Mouse (Mus musculus) hindlimb bud, embryonic 11.5 days (tissue): ENCODE results near the gene Ccdc38.
"Not testable (repeated sequence)": the region's sequence is repeated elsewhere in the genome, so short reads cannot be mapped to it uniquely, and the experiment has no call there.

Experiments
- DNase-seq: peaks from one replicate; pipeline ENCODE4 v3.0.0-alpha.2; 2012; ENCODE audit warnings: low read depth, low spot score; ENCODE audit errors: extremely low spot score

Gene Ccdc38

DNA sequence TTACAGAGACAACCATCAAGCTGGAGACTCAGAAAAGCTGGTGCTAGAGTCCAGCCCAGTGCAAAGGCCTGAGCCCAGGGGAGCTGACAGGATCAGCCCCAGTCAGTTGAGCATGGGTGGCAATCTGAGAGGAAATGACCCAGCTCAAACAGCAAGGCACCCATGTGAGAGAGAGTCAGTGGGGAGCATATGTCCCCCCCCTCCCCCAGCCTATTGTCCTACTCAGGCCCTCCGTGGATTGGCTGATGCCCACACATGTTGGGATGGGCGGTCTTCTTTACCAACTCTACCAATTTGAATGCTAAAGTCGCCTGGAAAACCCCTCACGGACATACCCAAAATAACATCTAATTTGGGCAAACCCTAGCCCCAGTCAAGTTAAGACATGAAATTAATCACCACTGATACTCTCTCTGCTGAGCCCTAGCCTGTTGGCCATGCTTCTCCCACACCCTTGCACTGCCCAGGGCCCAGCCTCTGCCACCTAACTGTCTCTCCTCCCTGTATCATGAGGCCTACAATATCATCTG is 7.4 kb downstream of the Ccdc38 start:
- no peak for DNase-seq

DNA sequence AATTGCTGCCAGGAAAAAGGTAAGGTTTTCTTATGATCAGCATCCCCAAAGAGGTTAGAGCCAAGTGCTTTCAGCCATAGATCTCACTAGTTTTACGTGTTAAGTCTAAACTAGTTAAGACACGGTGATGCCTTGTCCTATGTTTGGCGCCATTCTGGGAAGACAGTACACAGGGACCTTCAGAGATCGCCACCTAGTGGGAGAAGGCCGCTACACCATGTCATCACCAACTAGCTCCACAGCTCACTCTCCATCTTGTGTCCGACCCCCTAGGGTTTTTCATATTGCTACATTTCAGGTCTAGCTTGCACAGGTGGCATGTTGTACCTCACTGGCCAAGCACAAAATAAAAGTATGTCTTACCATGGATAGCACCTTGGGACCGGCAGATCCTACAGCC is 8.6 kb downstream of the Ccdc38 start:
- DNase-seq, result peak; percentile 73

DNA sequence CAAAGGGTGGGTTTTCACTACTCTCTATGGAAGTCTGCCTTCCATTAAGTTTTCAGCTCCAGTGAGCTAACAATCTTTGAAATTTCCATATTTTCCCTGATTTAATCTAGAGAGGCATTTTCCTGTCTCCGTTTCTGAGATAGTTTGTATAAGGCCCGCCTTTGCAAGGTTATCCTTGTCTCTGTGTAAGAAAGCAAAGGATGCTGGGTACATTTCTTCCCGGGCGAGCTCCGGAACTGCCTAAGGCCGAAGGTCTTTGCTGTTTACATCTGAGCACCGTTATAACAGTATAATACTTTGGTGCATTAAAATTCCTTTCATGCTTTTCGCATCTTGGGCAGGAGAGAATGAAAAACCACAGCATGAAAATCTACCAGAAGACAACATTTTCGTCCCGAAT is 9.4 kb downstream of the Ccdc38 start:
- DNase-seq, result no peak

DNA sequence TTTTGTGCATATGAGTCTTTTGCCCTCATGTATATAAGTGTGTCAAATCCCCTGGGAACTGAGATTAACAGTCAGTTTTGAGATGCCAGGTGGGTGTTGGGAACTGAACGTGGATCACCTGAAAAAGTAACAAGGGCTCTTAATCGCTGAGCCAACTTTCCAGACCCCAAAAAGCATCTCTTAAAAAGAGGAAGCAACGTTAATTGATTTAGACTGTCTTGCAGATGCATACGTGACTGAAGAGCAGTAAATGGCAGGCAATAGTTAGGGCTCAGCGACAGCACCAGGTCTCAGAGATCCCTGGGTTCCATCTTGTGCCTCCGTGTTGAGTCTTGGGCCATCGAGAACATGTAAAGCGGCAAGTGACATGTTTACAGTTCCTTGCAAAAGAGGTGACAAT is 12.2 kb downstream of the Ccdc38 start:
- DNase-seq, result no peak

DNA sequence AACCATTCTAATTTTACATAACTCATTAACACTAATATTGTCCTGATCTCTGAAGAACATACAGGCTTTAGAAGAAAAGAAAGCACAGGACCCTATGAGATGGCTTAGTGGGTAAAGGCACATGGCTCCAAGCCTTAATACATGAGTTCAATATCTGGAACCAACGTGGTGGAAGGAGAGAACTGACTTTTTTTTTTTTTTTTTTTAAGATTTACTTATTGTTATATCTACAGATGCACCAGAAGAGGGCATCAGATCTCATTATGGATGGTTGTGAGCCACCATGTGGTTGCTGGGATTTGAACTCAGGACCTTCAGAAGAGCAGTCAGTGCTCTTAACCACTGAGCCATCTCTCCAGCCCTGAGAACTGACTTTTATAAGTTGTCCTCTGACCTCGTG is 17.5 kb downstream of the Ccdc38 start:
- not testable (repeated sequence) for DNase-seq

DNA sequence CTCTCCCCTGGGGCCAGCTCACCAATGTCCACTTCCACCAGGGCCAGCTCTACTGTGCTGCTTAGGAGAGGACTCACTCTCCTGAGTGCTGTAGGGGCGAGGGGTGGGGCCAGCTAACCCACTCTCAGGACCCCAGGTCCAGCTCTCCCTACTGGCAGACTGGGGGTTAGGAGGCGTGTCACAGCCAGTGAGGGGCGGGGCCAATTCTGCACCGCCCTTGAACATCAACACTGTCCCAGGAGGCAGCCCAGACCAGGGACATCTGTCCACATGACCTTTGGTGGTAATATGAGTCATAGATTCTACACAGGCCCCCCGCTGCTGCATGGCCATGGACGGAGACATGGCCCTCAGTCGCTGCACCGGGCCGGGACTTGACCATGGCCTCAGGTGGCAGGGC is 19.4 kb downstream of the Ccdc38 start:
- DNase-seq, result no peak

DNA sequence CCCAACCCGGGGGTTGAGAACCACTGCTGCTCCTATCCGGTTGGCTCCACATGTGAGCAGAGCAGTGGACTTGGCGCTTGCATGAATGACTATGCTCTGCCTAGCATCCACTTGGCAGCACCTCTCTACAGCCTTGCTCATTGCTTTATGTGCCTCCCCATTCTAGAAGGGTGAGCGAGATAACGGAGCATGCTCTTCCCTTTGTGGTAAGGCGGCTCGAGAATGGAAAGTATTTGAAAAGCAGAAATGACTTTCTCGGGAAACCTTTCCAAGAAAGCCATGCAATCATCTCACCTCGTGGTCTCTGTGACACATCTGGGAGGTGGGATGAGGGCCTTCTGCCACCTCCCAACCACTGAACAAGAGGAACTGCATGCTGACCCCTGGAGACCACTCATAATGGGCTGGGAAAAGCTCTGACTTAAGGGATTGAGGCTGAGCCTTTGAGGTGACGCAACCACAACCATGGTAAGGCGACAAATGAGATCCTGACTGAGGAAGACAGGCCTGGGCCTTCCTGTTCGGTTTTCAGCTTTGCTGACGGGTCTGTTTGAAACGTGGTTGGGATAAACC is 24.2 kb downstream of the Ccdc38 start:
- DNase-seq, result no peak

DNA sequence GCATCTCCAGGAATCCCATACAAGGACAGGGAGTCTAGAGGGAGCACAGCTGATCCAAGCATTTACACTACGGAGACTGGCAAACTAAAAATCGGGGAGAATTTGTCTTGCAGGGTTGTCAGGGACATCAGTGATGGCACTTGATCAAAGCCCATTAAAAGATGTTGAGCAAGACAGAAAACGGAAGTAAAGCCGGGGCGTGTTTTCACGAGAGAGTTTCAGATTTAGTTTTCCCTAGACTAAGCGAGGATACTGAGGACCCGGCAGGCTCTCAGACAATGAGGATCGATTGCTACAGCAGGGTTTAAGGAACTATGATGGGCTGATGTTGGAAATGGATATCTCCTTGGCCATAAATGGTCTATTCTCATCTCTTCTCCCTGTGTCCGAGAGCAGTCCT is 26.6 kb downstream of the Ccdc38 start:
- no peak for DNase-seq

DNA sequence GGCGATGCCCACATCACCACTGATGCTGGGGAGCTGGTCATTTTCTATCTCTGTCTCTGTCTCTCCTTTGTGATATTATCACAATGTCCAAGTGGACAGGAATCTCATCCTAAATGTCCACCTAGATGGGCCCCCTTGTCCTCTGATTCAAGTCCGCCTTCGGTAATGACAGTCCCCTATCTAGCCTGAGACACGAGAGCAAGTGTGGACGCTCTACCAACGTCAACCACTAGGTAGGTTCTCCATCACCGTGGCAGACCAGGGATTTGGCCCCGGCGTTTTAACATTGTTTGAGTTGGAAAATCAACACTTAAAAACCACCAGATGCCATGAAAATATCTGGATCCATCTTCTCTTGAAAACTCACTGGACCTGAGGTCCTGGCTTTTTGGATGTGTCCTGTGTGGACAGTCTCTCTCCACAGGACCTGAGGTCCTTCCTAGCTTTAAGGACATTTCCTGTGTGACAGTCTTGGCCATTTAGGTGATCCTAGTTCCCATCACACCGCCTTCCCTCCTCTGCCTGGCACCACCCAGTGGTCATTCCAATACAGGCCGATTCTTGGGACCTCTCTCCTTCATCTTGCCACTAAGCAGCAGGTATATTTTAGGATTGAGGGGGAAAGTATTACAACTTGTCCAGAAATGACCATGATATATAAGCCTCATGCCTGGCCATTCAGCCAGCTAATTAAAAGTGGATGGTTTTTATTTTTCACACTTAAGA is 27.6 kb downstream of the Ccdc38 start:
- no peak for DNase-seq

DNA sequence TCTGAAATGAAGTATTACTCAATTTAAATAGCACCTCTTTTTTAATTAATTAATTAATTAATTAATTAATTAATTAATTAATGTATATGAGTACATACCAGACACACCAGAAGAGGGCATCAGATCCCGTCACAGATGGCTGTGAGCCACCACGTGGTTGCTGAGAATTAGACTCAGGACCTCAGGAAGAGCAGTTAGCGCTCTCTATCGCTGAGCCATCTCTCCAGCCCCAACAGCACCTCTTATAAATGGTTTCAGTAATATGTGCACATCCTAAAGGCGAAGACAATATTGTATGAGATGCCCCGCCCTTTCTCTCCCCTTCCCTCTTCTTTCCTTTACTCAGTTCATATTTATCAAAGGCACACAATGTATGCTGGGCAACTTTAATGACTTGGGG is 28.2 kb downstream of the Ccdc38 start:
- DNase-seq, result no peak

DNA sequence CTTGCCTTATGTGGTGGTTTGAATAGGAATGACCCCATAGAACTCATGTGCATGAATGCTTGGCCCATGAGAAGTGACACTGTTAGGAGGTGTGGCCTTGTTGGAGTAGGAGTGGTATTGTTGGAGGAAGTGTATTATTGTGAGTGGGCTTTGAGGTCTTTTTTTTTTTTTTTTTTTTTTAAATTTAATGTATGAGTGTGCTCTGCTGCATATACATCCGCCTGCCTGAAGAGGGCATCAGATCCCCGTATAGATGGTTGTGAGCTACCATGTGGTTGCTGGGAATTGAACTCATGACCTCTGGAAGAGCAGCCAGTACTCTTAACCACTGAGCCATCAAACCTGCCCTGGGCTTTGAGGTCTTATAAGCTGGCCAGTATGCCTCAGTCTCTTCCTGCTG is 31.8 kb downstream of the Ccdc38 start:
- DNase-seq, result no peak

DNA sequence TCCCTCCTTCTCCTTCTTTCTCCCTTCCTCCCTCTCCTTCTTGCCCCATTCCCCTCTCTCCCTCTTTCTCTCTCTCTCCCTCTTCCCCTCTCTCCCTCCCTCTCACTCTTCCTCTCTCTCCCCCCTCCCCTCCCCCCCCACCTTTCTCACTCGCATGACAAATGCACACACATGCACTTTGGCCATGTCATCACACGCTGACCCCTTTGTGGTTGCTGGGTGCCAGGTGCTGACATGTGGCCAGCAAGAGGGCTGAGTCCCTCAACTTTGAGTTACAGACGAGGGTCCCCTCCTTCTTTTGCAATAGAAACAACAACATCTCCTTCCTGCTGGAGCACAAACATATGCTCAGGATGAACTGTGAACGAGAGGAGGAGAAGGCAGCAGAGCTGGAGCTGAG is 34.5 kb downstream of the Ccdc38 start:
- DNase-seq, result no peak

DNA sequence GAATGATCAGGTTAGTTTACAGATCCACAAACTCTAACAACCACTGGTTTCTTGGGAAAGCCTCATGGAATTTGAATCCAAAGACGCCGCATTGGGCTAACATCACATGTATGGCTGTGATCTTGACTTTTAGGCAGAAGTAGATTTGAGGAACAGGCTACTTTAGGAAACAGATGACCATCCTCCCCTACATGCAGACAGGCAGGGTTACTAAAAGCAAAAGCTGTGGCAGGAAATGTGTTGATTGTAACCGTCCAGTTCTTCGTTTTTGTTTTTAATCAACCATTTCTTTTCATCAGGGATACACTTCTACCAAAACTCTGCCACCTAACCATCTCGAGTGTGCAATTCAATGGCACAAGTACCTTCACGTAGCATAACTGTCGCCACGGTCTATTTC is 35.5 kb downstream of the Ccdc38 start:
- no peak for DNase-seq

DNA sequence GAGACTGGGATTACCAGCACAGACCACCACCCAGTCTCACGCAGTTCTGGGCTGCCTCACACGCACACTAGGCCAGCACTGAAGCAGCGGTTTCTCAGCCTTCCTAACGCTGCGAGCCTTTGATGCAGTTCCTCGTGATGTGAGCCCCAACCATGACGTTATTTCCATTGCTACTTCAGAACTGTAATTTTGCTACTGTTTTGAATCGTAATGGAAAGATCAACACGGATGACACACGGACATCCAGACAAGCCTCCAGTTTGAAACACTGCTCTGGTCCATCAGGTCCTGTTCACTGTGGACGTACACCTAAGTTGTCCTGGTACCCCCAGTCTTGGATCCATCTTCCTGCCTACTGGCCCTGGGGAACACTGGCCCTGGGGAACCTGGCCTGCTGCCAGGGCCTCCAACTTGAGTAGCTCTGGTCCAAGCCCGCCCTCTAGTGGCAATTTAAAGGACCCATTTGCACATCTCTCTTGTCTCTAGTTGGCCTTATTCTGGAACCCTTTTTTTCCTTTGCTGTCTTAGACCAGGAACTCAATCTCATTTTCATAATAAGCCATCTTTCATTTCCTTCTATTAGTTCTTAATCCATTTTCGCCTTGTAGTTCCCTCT is 36.9 kb downstream of the Ccdc38 start:
- peak; percentile 37 for DNase-seq

DNA sequence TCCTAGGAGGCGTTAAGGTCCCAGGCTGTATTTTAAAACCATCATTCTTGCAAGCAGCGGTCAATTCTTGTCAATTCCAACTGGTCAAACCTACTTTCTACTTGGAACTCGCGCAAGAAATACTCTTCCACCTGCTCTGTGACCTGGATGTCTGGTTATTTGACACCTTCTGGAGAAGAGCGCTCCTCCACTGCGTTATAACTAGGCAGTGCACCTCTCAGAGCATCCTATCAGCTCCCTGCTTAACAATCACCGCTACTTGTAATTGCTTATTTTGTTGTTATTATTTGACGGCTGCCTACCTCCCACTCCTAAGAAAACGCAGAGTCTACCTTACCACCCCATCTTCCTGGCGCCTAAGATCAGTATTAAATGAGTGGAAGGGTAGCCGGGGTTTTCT is 48.4 kb downstream of the Ccdc38 start:
- DNase-seq, result no peak

DNA sequence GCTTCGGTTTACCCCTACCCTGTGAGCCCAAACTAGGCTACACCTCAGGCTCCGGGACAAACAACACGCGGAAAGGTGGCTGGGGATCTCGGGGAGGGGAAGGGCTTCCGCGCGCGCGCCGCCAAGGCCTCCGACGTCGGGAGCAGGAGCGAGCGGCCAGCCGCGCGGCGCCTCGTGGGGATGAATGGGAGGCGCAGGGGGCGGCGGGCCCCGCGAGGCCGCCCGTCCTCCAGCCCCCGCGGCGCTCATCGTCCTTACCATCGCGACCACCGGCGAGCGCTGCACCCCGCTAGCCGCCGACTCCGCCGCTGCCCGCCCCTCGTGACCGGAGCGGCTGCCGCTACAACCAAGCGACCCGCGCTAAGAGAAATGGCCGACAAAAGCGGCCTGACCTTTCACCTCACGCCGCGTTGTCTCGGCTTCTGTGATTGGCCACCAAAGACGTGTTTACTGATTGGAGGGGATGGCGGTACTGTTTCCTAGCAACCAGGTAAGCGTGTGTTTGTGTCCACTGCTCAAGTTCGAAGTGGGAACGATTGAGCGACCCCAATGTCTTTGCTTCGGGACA is 48.9 kb downstream of the Ccdc38 start, which contains the start of gene Snrpf:
Snrpf (minus strand) TSS at position 426 of the 568 bp plus-strand sequence.
- peak; percentile 97 for DNase-seq

DNA sequence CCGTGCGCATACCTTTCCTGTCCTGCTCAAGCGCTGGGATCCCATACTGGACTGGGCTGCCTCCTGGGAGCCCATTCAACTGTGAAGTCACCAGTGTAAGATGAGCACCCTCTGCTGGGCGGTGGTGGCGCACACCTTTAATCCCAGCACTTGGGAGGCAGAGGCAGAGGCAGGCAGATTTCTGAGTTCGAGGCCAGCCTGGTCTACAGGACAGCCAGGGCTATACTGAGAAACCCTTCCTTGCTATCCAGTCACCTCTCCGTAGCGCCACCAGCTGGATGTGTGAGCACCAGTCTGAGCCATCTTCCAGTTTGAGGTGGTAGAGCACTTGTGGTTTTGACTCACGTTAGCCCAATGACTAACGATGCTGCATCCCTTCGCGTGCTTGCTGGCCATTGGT is 52.0 kb downstream of the Ccdc38 start:
- no peak for DNase-seq

DNA sequence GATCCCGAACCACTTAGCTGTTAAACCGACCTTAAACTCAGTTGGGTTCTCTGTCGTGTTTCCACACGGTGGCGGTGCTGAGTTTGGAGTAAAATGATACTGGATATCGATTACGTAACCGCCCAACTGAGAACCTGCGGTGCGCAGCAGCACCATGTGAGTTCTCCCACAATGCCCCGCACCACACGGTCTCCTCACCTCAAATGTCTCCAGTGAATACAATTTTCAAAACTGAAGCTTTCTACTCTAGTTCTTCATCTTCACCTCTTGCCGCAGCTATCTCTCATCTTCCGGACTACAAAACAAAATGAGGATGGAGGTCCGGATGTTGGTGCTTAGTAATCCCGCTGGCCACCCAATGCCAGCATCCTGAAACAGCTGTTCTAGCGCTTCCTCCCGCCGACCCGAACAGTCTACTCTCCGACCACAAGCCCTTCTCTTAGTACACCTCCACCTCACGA is 53.6 kb downstream of the Ccdc38 start:
- DNase-seq, result peak; percentile 37

DNA sequence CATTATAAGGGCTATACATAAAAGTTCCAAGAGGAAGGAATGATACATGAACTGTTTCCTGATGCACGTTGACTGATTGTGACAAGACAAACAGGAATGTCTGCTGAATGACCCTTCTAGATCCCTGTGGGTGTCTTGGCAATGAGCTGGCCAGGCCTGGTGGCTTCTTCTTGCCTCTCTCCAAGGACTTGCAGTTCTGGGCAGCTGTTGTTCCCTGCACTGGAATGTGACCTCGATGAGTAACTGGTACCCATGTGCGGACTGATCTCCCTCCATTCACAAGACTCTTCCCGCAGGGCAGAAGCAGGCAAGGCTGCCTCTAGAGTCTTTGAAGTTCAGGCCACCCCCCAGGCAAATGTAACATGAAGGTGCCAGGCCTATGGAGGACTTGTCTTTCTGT is 55.4 kb downstream of the Ccdc38 start:
- DNase-seq, result no peak

DNA sequence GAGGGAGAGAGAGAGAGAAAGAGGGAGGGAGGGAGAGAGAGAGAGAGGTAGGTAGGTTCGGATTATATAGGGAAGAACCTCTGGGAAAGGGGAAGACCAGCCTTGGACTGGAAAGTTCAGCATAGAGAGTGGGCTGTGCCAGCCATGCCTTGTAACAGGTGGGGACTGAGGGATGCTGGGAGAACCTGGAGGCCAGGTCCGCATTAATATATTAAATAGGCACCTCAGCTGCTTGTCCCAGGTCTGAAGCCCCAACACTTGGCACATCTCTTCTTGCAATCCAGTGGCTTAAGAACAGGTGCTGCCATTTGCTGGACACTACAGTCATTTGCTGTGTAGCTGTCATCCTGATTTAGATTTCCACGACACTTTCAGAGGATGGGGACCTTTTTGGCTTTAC is 56.2 kb downstream of the Ccdc38 start:
- DNase-seq, result no peak

DNA sequence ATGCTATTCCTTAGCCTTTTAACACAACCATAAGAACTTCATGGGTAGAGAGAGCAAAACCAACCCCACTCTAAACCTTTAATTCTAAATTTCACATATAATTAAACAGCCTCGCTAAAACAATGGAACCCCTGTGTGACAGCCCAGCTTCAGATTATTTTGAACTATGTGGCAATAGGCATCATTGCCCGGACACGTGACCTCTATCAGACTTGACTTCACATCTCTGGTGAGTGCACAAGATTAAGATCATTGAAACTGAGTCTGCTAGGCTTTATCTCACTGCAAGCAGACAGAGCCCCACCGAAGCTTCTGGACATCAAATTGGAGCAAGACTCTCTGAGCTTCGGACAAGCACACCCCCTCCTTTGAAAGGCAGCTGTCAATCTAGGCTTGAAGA is 61.9 kb downstream of the Ccdc38 start:
- no peak for DNase-seq

DNA sequence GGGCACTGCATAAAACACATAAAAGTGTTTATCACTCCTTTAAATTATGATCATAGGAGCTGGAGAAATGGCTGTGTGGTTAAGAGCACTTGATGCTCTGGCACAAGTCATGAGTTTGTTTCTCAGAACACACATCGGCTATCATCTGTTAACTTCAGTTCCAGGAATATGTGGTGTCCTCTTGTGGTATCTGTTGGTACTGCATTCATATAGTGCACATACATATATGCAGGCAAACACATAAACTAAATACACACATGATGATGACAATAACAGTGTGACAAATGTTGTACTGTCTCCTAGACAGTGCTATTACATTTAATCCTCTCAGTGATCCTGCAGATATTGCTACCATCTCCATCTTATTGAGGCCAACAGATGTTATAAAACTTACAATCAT is 62.8 kb downstream of the Ccdc38 start:
- DNase-seq, result no peak
